Mouse (Mus musculus): ENCODE measurements around the gene 6430531B16Rik. TPM values are rescaled to one million over a fixed set of nuclear protein-coding genes. Genes with fewer than 3 reads are reported as not detected.

The 6430531B16Rik gene
- total RNA-seq, 4 experiments from 2014 or later, result 0.31 to 1.1 (median 0.83) TPM; not detected in 1

DNA sequence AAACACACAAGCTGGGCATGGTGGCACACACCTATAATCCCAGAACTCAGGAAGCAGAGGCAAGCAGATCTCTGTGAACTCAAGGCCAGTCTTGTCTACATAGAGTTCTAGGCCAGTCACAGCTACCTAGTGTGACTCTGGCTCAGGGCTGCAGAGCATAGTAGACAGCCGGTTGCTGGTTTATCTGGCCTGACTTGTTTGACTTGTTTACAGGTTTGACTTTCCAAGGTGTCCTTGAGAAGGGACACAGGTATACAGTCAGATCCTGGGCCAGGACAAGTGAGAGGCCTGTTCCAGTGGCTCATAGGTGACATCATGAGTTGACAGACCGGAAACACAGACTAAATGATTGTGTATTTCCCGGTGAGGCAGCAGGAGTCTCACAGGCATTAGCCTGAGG is 41.4 kb downstream of the 6430531B16Rik start:
- DNase-seq, result no peak

GRCm38 (mm10) chr7:139936705-139937104 is 41.9 kb downstream of the 6430531B16Rik start:
- DNase-seq, result no peak

- DNase-seq, result no peak
Observed at GRCm38 (mm10) chr7:139930732-139931131, 47.8 kb downstream of the 6430531B16Rik start.

Small RNA genes within 50 kb of the gene (microRNA-seq; reads per million reads assigned to microRNA genes)
- 22.6 to 23.0 reads per million in 2 experiments for gene Mir202
- gene Mir7062, result 0.34 to 0.88 reads per million in 2 experiments
- gene mmu-mir-7686, result 0 to 0.17 reads per million in 2 experiments

Other genes with a start within 250 kb of the 6430531B16Rik start
- 1 to 10 TPM; 4.1 to 5.7 (median 5.1) TPM for gene Adgra1, start 144.6 kb downstream of the 6430531B16Rik start, total RNA-seq (2022)
- gene Kndc1, start 84.1 kb downstream of the 6430531B16Rik start, total RNA-seq (2022), result 1 to 10 TPM in 3 of 4 experiments, under 1 TPM in 1; 0.93 to 3.0 (median 2.4) TPM
- not detected for gene Utf1, start 35.0 kb downstream of the 6430531B16Rik start, total RNA-seq (2022)
- 1 to 10 TPM; 1.8 to 5.9 (median 4.4) TPM for gene Adam8, start 13.8 kb upstream of the 6430531B16Rik start, total RNA-seq (2022)
- 10 to 100 TPM; 21.8 to 30.7 (median 26.7) TPM for gene Zfp511, start 57.6 kb upstream of the 6430531B16Rik start, total RNA-seq (2022)
- gene Tubgcp2, start 57.9 kb upstream of the 6430531B16Rik start, total RNA-seq (2022), result 10 to 100 TPM; 24.2 to 35.8 (median 32.2) TPM
- gene Msx3, start 70.3 kb upstream of the 6430531B16Rik start, total RNA-seq (2022), result not detected
- 10 to 100 TPM in 2 of 4 experiments, 1 to 10 TPM in 2; 5.8 to 13.8 (median 11.0) TPM for gene Caly, start 103.8 kb upstream of the 6430531B16Rik start, total RNA-seq (2022)
- gene Prap1, start 114.6 kb upstream of the 6430531B16Rik start, total RNA-seq (2022), result not detected
- gene Fuom, start 123.7 kb upstream of the 6430531B16Rik start, total RNA-seq (2022), result 10 to 100 TPM; 36.0 to 65.5 (median 43.9) TPM
- 10 to 100 TPM in 3 of 4 experiments, 1 to 10 TPM in 1; 9.6 to 19.7 (median 13.8) TPM for gene Paox, start 137.0 kb upstream of the 6430531B16Rik start, total RNA-seq (2022)
- gene Echs1, start 137.7 kb upstream of the 6430531B16Rik start, total RNA-seq (2022), result 100 to 1,000 TPM; 229 to 495 (median 382) TPM
- 10 to 100 TPM; 30.1 to 32.7 (median 31.3) TPM for gene Mtg1, start 158.8 kb upstream of the 6430531B16Rik start, total RNA-seq (2022)
- gene Sprn, start 176.1 kb upstream of the 6430531B16Rik start, total RNA-seq (2022), result 1 to 10 TPM; 1.0 to 1.4 (median 1.2) TPM
- gene Olfr522, start 186.0 kb upstream of the 6430531B16Rik start, total RNA-seq (2022), result not detected
- not detected for gene Olfr523, start 194.5 kb upstream of the 6430531B16Rik start, total RNA-seq (2022)
- not detected for gene Olfr524, start 227.2 kb upstream of the 6430531B16Rik start, total RNA-seq (2022)
- gene Cd163l1, start 239.5 kb upstream of the 6430531B16Rik start, total RNA-seq (2022), result not detected

All from adrenal gland, adult 8-10 months (tissue).